Mouse (Mus musculus): ENCODE results near the gene Acot8. TPM values are rescaled to one million over a fixed set of nuclear protein-coding genes. Genes with fewer than 3 reads are reported as not detected.

Gene Acot8
- polyA plus RNA-seq, 1 experiment from 2014 or later, result 16.5 TPM

- Histone ChIP-seq H3K9ac (replicated peaks) (no peak overlapping the region), H3K4me2 (replicated peaks) (no peak overlapping the region), H3K36me3 (peaks cover 37% of the 10 kb centered on the region), H3K4me1 (peaks cover 11% of the 10 kb centered on the region), H3K4me3 (no peak overlapping the region), H3K27me3 (no peaks in the 10 kb centered on the region), H3K27ac (replicated peaks) (no peak overlapping the region), H3K9me3 (no peaks in the 10 kb centered on the region)
- ATAC-seq (ENCODE audit: low FRiP score, low read depth), result no peak
- WGBS, result 91% methylated on average over 16 of the region's 16 CpGs
Observed at GRCm38 (mm10) chr2:164827146-164827850, 22.6 kb upstream of the Acot8 start.

- Histone ChIP-seq H3K4me3 (no peak overlapping the region), H3K27ac (replicated peaks) (no peak overlapping the region), H3K36me3 (peaks cover 47% of the 10 kb centered on the region), H3K4me1 (peaks cover 15% of the 10 kb centered on the region), H3K9me3 (no peaks in the 10 kb centered on the region), H3K27me3 (no peaks in the 10 kb centered on the region), H3K4me2 (replicated peaks) (no peak overlapping the region), H3K9ac (replicated peaks) (no peak overlapping the region)
- WGBS, result 94% methylated on average over 17 of the region's 17 CpGs
- ATAC-seq (ENCODE audit: low FRiP score, low read depth), result no peak
Observed at GRCm38 (mm10) chr2:164825521-164825920, 20.8 kb upstream of the Acot8 start.

- peaks cover 15% of the 10 kb centered on the region for H3K4me1 ChIP-seq
- H3K4me3 ChIP-seq, result no peak overlapping the region
- ATAC-seq (ENCODE audit: low FRiP score, low read depth), result no peak
- no peak overlapping the region for H3K27ac ChIP-seq (replicated peaks)
- H3K9me3 ChIP-seq, result no peaks in the 10 kb centered on the region
- WGBS, result 94% methylated on average over 4 of the region's 4 CpGs
- H3K4me2 ChIP-seq (replicated peaks), result peak overlapping the region; percentile 54
- no peaks in the 10 kb centered on the region for H3K27me3 ChIP-seq
- H3K9ac ChIP-seq (replicated peaks), result no peak overlapping the region
- H3K36me3 ChIP-seq, result peaks cover 56% of the 10 kb centered on the region
Observed at GRCm38 (mm10) chr2:164823969-164824368, 19.3 kb upstream of the Acot8 start.

- Histone ChIP-seq H3K27ac (replicated peaks) (peak overlapping the region; percentile 82), H3K4me2 (replicated peaks) (peak overlapping the region; percentile 54), H3K4me1 (peaks cover 15% of the 10 kb centered on the region), H3K36me3 (peaks cover 54% of the 10 kb centered on the region), H3K27me3 (no peaks in the 10 kb centered on the region), H3K9ac (replicated peaks) (peak overlapping the region; percentile 68), H3K9me3 (no peaks in the 10 kb centered on the region), H3K4me3 (peak overlapping the region; percentile 61)
- 3% methylated on average over 10 of the region's 10 CpGs for WGBS
- peak; percentile 72 for ATAC-seq (ENCODE audit: low FRiP score, low read depth)
Observed at GRCm38 (mm10) chr2:164823181-164823585, 18.5 kb upstream of the Acot8 start.

GRCm38 (mm10) chr2:164822636-164823165 is 18.0 kb upstream of the Acot8 start, which contains the start of gene Zswim1:
Zswim1 (plus strand) TSS chr2:164822686.
- H3K36me3 ChIP-seq, result peaks cover 49% of the 10 kb centered on the region
- H3K27me3 ChIP-seq, result no peaks in the 10 kb centered on the region
- peak; percentile 100 for ATAC-seq (ENCODE audit: low FRiP score, low read depth)
- H3K9ac ChIP-seq (replicated peaks), result peak within 1 kb of the TSS; percentile 68
- peak within 1 kb of the TSS; percentile 82 for H3K27ac ChIP-seq (replicated peaks)
- H3K4me2 ChIP-seq (replicated peaks), result peak within 1 kb of the TSS; percentile 54
- no peaks in the 10 kb centered on the region for H3K9me3 ChIP-seq
- WGBS, result under 1% methylated on average over 32 of the region's 32 CpGs
- peaks cover 15% of the 10 kb centered on the region for H3K4me1 ChIP-seq
- H3K4me3 ChIP-seq, result peak within 1 kb of the TSS; percentile 61

- H3K9me3 ChIP-seq, result no peaks in the 10 kb centered on the region
- H3K27me3 ChIP-seq, result no peaks in the 10 kb centered on the region
- no peak overlapping the region for H3K27ac ChIP-seq (replicated peaks)
- no peak overlapping the region for H3K4me2 ChIP-seq (replicated peaks)
- WGBS, result 84% methylated on average over 6 of the region's 6 CpGs
- peaks cover 33% of the 10 kb centered on the region for H3K36me3 ChIP-seq
- H3K9ac ChIP-seq (replicated peaks), result no peak overlapping the region
- H3K4me1 ChIP-seq, result peaks cover 15% of the 10 kb centered on the region
- H3K4me3 ChIP-seq, result no peak overlapping the region
- no peak for ATAC-seq (ENCODE audit: low FRiP score, low read depth)
Observed at GRCm38 (mm10) chr2:164821060-164821459, 16.4 kb upstream of the Acot8 start.

GRCm38 (mm10) chr2:164817703-164818102 is 13.0 kb upstream of the Acot8 start:
- ATAC-seq (ENCODE audit: low FRiP score, low read depth), result no peak

GRCm38 (mm10) chr2:164817206-164817605 is 12.5 kb upstream of the Acot8 start:
- Histone ChIP-seq H3K27ac (replicated peaks) (no peak overlapping the region), H3K27me3 (no peaks in the 10 kb centered on the region), H3K4me1 (peaks cover 3% of the 10 kb centered on the region), H3K9ac (replicated peaks) (no peak overlapping the region), H3K36me3 (peaks cover 19% of the 10 kb centered on the region), H3K4me2 (replicated peaks) (no peak overlapping the region), H3K4me3 (no peak overlapping the region), H3K9me3 (no peaks in the 10 kb centered on the region)
- no peak for ATAC-seq (ENCODE audit: low FRiP score, low read depth)
- WGBS, result 88% methylated on average over 6 of the region's 6 CpGs

More at GRCm38 (mm10) chr2:164817703-164818102, 13.0 kb upstream of the Acot8 start:
- Histone ChIP-seq H3K4me1 (peaks cover 7% of the 10 kb centered on the region), H3K9ac (replicated peaks) (no peak overlapping the region), H3K36me3 (peaks cover 19% of the 10 kb centered on the region), H3K27me3 (no peaks in the 10 kb centered on the region), H3K27ac (replicated peaks) (no peak overlapping the region), H3K9me3 (no peaks in the 10 kb centered on the region), H3K4me2 (replicated peaks) (no peak overlapping the region), H3K4me3 (no peak overlapping the region)
- 78% methylated on average over 5 of the region's 5 CpGs for WGBS

- no peak overlapping the region for H3K4me2 ChIP-seq (replicated peaks)
- ATAC-seq (ENCODE audit: low FRiP score, low read depth), result no peak
- no peak overlapping the region for H3K4me3 ChIP-seq
- WGBS, result 92% methylated on average over 8 of the region's 8 CpGs
- H3K27ac ChIP-seq (replicated peaks), result no peak overlapping the region
- no peaks in the 10 kb centered on the region for H3K27me3 ChIP-seq
- H3K9me3 ChIP-seq, result no peaks in the 10 kb centered on the region
- H3K36me3 ChIP-seq, result peaks cover 12% of the 10 kb centered on the region
- H3K4me1 ChIP-seq, result no peaks in the 10 kb centered on the region
- H3K9ac ChIP-seq (replicated peaks), result no peak overlapping the region
Observed at GRCm38 (mm10) chr2:164815821-164816220, 11.1 kb upstream of the Acot8 start.

GRCm38 (mm10) chr2:164815348-164815747 is 10.7 kb upstream of the Acot8 start:
- Histone ChIP-seq H3K9ac (replicated peaks) (no peak overlapping the region), H3K27ac (replicated peaks) (no peak overlapping the region), H3K4me3 (no peak overlapping the region), H3K4me2 (replicated peaks) (no peak overlapping the region), H3K4me1 (no peaks in the 10 kb centered on the region), H3K36me3 (peaks cover 7% of the 10 kb centered on the region), H3K27me3 (no peaks in the 10 kb centered on the region), H3K9me3 (no peaks in the 10 kb centered on the region)
- 87% methylated on average over 5 of the region's 5 CpGs for WGBS
- ATAC-seq (ENCODE audit: low FRiP score, low read depth), result no peak

GRCm38 (mm10) chr2:164813557-164813956 is 8.9 kb upstream of the Acot8 start:
- Histone ChIP-seq H3K9me3 (no peaks in the 10 kb centered on the region), H3K4me1 (no peaks in the 10 kb centered on the region), H3K4me3 (no peak overlapping the region), H3K4me2 (replicated peaks) (no peak overlapping the region), H3K36me3 (peaks cover 10% of the 10 kb centered on the region; the same call in 1 of the 2 replicates), H3K27ac (replicated peaks) (no peak overlapping the region), H3K9ac (replicated peaks) (no peak overlapping the region), H3K27me3 (no peaks in the 10 kb centered on the region)
- no peak for ATAC-seq (ENCODE audit: low FRiP score, low read depth)
- 57% methylated on average over 2 of the region's 2 CpGs for WGBS

GRCm38 (mm10) chr2:164806614-164807013 is 1.9 kb upstream of the Acot8 start:
- Histone ChIP-seq H3K36me3 (peaks cover 17% of the 10 kb centered on the region; the same call in 1 of the 2 replicates), H3K9ac (replicated peaks) (no peak overlapping the region), H3K27me3 (no peaks in the 10 kb centered on the region), H3K4me2 (replicated peaks) (peak overlapping the region; percentile 88; the same call in 1 of the 2 replicates), H3K27ac (replicated peaks) (no peak overlapping the region), H3K4me1 (peaks cover 19% of the 10 kb centered on the region), H3K9me3 (no peaks in the 10 kb centered on the region), H3K4me3 (0 out of 2 replicates have a peak overlapping the region, but pooled peaks have one; percentile 4)
- 91% methylated on average over 7 of the region's 7 CpGs for WGBS
- no peak for ATAC-seq (ENCODE audit: low FRiP score, low read depth)
